Mouse (Mus musculus) stomach, embryonic 15.5 days (tissue): ENCODE results near the gene Adamts20. TPM values are rescaled to one million over a fixed set of nuclear protein-coding genes. Genes with fewer than 3 reads are reported as not detected.
A peak's percentile ranks its signal among the peaks of the same experiment; 100 is the strongest.

Experiments used
- ATAC-seq: fragments of 200-750 bp; cut with Nextera tagmentation; 2 replicates; pipeline ENCODE4 v1.8.0; 2017; ENCODE audit warnings: low read depth, moderate number of reproducible peaks, moderate TSS enrichment; ENCODE audit not compliant: insufficient read depth, low FRiP score
- H3K27ac ChIP-seq: fragments of 300-500 bp; sonication (generic); 2 replicates; pipeline ENCODE4 v1.5.1; 2015; ENCODE audit warnings: mild to moderate bottlenecking, inconsistent platforms
- H3K27me3 ChIP-seq: fragments of 300-500 bp; sonication (generic); replicated peaks from 2 replicates; pipeline ENCODE4 v1.6.1; 2015; ENCODE audit warnings: inconsistent platforms
- H3K36me3 ChIP-seq: fragments of 300-500 bp; sonication (generic); 2 replicates; pipeline ENCODE4 v1.6.1; 2015; ENCODE audit warnings: inconsistent platforms
- H3K4me1 ChIP-seq: fragments of 300-500 bp; sonication (generic); 2 replicates; pipeline ENCODE4 v1.6.1; 2015; ENCODE audit warnings: inconsistent platforms
- H3K4me2 ChIP-seq: fragments of 300-500 bp; sonication (generic); 2 replicates; pipeline ENCODE4 v1.6.1; 2015; ENCODE audit warnings: mild to moderate bottlenecking, inconsistent platforms
- H3K4me3 ChIP-seq: fragments of 300-500 bp; sonication (generic); replicated peaks from 2 replicates; pipeline ENCODE4 v1.5.1; 2015; ENCODE audit warnings: inconsistent platforms
- H3K9ac ChIP-seq: fragments of 300-500 bp; sonication (generic); 2 replicates; pipeline ENCODE4 v1.6.1; 2015; ENCODE audit warnings: inconsistent platforms
- H3K9me3 ChIP-seq: fragments of 300-500 bp; sonication (generic); 2 replicates; pipeline ENCODE4 v1.6.1; 2016; ENCODE audit warnings: inconsistent platforms
- WGBS: fragments of 180-500 bp; shearing (Covaris S2); methylation state at CpG from one replicate; pipeline ENCODE4 v1.1.7; 2015; 5-methylcytosine and 5-hydroxymethylcytosine counted together
- polyA plus RNA-seq: library from polyadenylated mRNA; unstranded; fragments of >200 nt; fragmentation: Nextera tagmentation; extraction: Ambion mirVana; gene quantifications from 2 replicates; pipeline ENCODE4 v1.2.1, GENCODE M21; 2015

Adamts20 gene
- polyA plus RNA-seq, 1 experiment from 2014 or later, result 3.3 TPM

GRCm38 (mm10) chr15:94477287-94477686 is 12.1 kb upstream of the Adamts20 start:
- 63% methylated on average over 7 of the region's 7 CpGs for WGBS
- no peak overlapping the region for H3K27ac ChIP-seq
- no peaks in the 10 kb centered on the region for H3K4me1 ChIP-seq
- no peak for ATAC-seq
- no peak overlapping the region for H3K4me2 ChIP-seq
- H3K4me3 ChIP-seq, result no peak overlapping the region
- no peaks in the 10 kb centered on the region for H3K36me3 ChIP-seq
- H3K9me3 ChIP-seq, result no peaks in the 10 kb centered on the region
- H3K27me3 ChIP-seq, result no peaks in the 10 kb centered on the region
- no peak overlapping the region for H3K9ac ChIP-seq

DNA sequence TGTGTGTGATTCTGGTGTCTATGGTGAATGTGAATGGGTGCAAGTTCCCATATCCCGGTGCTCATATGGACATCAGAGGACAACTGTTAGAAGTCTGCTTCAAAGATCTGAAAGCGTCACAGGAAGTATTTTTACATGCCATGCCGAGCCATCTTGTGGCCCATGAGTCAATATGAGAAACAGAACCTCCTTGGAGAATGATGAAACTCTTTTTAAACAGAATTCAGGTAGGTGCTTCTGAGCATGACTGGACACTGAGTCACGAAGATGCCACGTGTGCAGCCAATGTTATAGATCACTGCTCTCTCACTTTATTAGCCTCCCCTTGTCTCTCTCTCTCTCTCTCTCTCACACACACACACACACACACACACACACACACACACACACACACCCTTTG is 10.8 kb upstream of the Adamts20 start:
- Histone ChIP-seq H3K9me3 (no peaks in the 10 kb centered on the region), H3K4me1 (no peaks in the 10 kb centered on the region), H3K27ac (no peak overlapping the region), H3K36me3 (no peaks in the 10 kb centered on the region), H3K9ac (no peak overlapping the region), H3K27me3 (no peaks in the 10 kb centered on the region), H3K4me2 (no peak overlapping the region), H3K4me3 (no peak overlapping the region)
- WGBS, result 84% methylated on average over 5 of the region's 5 CpGs
- ATAC-seq, result no peak

- WGBS, result 56% methylated on average over 5 of the region's 5 CpGs
- no peaks in the 10 kb centered on the region for H3K9me3 ChIP-seq
- H3K4me1 ChIP-seq, result no peaks in the 10 kb centered on the region
- no peak overlapping the region for H3K27ac ChIP-seq
- no peaks in the 10 kb centered on the region for H3K27me3 ChIP-seq
- H3K4me2 ChIP-seq, result no peak overlapping the region
- no peak overlapping the region for H3K9ac ChIP-seq
- no peak for ATAC-seq
- no peaks in the 10 kb centered on the region for H3K36me3 ChIP-seq
- H3K4me3 ChIP-seq, result no peak overlapping the region
Measured at GRCm38 (mm10) chr15:94470361-94470760, 5.1 kb upstream of the Adamts20 start.

GRCm38 (mm10) chr15:94464881-94465280 is 337 bp downstream of the Adamts20 start:
- Histone ChIP-seq H3K4me2 (no peak overlapping the region), H3K27me3 (no peaks in the 10 kb centered on the region), H3K27ac (no peak overlapping the region), H3K4me3 (no peak overlapping the region), H3K4me1 (no peaks in the 10 kb centered on the region), H3K9me3 (no peaks in the 10 kb centered on the region), H3K9ac (no peak overlapping the region), H3K36me3 (no peaks in the 10 kb centered on the region)
- 75% methylated on average over 14 of the region's 14 CpGs for WGBS
- ATAC-seq, result no peak

- H3K27ac ChIP-seq, result no peak overlapping the region
Measured at GRCm38 (mm10) chr15:94463251-94463650, 2.0 kb downstream of the Adamts20 start.

GRCm38 (mm10) chr15:94462206-94462605 is 3.0 kb downstream of the Adamts20 start:
- Histone ChIP-seq H3K9ac (no peak overlapping the region), H3K4me2 (no peak overlapping the region), H3K4me1 (no peaks in the 10 kb centered on the region), H3K27ac (no peak overlapping the region), H3K9me3 (no peaks in the 10 kb centered on the region), H3K27me3 (no peaks in the 10 kb centered on the region), H3K4me3 (no peak overlapping the region), H3K36me3 (no peaks in the 10 kb centered on the region)
- 34% methylated on average over 3 of the region's 3 CpGs for WGBS
- ATAC-seq, result no peak

More at GRCm38 (mm10) chr15:94463251-94463650, 2.0 kb downstream of the Adamts20 start:
- H3K27me3 ChIP-seq, result no peaks in the 10 kb centered on the region
- H3K4me1 ChIP-seq, result no peaks in the 10 kb centered on the region
- H3K9me3 ChIP-seq, result no peaks in the 10 kb centered on the region
- peak; percentile 56; the same call in 1 of the 2 replicates for ATAC-seq
- H3K9ac ChIP-seq, result no peak overlapping the region
- 67% methylated on average over 3 of the region's 3 CpGs for WGBS
- no peak overlapping the region for H3K4me2 ChIP-seq
- no peaks in the 10 kb centered on the region for H3K36me3 ChIP-seq
- no peak overlapping the region for H3K4me3 ChIP-seq

DNA sequence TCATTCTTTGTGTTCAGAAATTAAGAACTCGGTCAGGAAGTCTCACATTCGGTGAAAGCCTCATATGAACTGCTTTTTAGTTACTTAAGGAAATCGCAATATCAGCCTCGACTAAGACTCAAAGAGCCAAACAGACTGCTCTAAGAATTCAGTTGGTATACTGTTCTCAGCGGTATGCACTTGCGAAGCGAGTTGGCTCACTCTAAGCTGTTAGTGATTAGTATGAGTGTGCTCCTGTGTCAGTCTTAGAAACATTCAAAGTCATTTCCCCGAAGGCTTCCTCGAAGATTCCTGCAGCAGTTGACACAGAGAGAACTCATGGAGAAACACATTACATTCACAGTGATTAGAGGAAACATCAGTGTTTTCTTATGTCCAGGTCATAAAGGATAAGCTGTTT is 4.1 kb downstream of the Adamts20 start:
- H3K4me1 ChIP-seq, result no peaks in the 10 kb centered on the region
- H3K9me3 ChIP-seq, result no peaks in the 10 kb centered on the region
- H3K4me3 ChIP-seq, result no peak overlapping the region
- no peaks in the 10 kb centered on the region for H3K36me3 ChIP-seq
- no peak overlapping the region for H3K27ac ChIP-seq
- H3K9ac ChIP-seq, result no peak overlapping the region
- no peaks in the 10 kb centered on the region for H3K27me3 ChIP-seq
- ATAC-seq, result no peak
- 60% methylated on average over 9 of the region's 9 CpGs for WGBS
- no peak overlapping the region for H3K4me2 ChIP-seq

- H3K4me3 ChIP-seq, result no peak overlapping the region
- no peak overlapping the region for H3K9ac ChIP-seq
- H3K4me1 ChIP-seq, result no peaks in the 10 kb centered on the region
- no peaks in the 10 kb centered on the region for H3K36me3 ChIP-seq
- no peak for ATAC-seq
- no peak overlapping the region for H3K4me2 ChIP-seq
- no peaks in the 10 kb centered on the region for H3K27me3 ChIP-seq
- H3K27ac ChIP-seq, result no peak overlapping the region
- no peaks in the 10 kb centered on the region for H3K9me3 ChIP-seq
- WGBS, result 61% methylated on average over 18 of the region's 18 CpGs
Measured at GRCm38 (mm10) chr15:94457636-94458390, 7.4 kb downstream of the Adamts20 start.

- Histone ChIP-seq H3K9ac (no peak overlapping the region), H3K4me1 (no peaks in the 10 kb centered on the region), H3K4me3 (no peak overlapping the region), H3K36me3 (no peaks in the 10 kb centered on the region), H3K27ac (no peak overlapping the region), H3K27me3 (no peaks in the 10 kb centered on the region), H3K9me3 (no peaks in the 10 kb centered on the region), H3K4me2 (no peak overlapping the region)
- 58% methylated on average over 5 of the region's 5 CpGs for WGBS
- ATAC-seq, result no peak
Measured at GRCm38 (mm10) chr15:94452848-94453247, 12.4 kb downstream of the Adamts20 start.

GRCm38 (mm10) chr15:94451600-94451999 is 13.6 kb downstream of the Adamts20 start:
- H3K9me3 ChIP-seq, result no peaks in the 10 kb centered on the region
- H3K9ac ChIP-seq, result no peak overlapping the region
- H3K4me1 ChIP-seq, result no peaks in the 10 kb centered on the region
- no peak overlapping the region for H3K27ac ChIP-seq
- 92% methylated on average over 8 of the region's 8 CpGs for WGBS
- no peak overlapping the region for H3K4me3 ChIP-seq
- no peaks in the 10 kb centered on the region for H3K36me3 ChIP-seq
- ATAC-seq, result no peak
- H3K4me2 ChIP-seq, result no peak overlapping the region
- H3K27me3 ChIP-seq, result no peaks in the 10 kb centered on the region

- 31% methylated on average over 8 of the region's 8 CpGs for WGBS
- no peaks in the 10 kb centered on the region for H3K36me3 ChIP-seq
- peaks cover 13% of the 10 kb centered on the region for H3K4me1 ChIP-seq
- no peaks in the 10 kb centered on the region for H3K9me3 ChIP-seq
- H3K4me3 ChIP-seq, result no peak overlapping the region
- H3K27ac ChIP-seq, result peak overlapping the region; percentile 62
- no peaks in the 10 kb centered on the region for H3K27me3 ChIP-seq
- peak; percentile 82; the same call in 1 of the 2 replicates for ATAC-seq
- H3K4me2 ChIP-seq, result no peak overlapping the region
- H3K9ac ChIP-seq, result no peak overlapping the region
Measured at GRCm38 (mm10) chr15:94444437-94445136, 20.6 kb downstream of the Adamts20 start.

GRCm38 (mm10) chr15:94444043-94444436 is 21.2 kb downstream of the Adamts20 start:
- Histone ChIP-seq H3K27ac (peak overlapping the region; percentile 62; the same call in 1 of the 2 replicates), H3K27me3 (no peaks in the 10 kb centered on the region), H3K9me3 (no peaks in the 10 kb centered on the region), H3K4me1 (peaks cover 13% of the 10 kb centered on the region), H3K4me3 (no peak overlapping the region), H3K36me3 (no peaks in the 10 kb centered on the region), H3K4me2 (no peak overlapping the region), H3K9ac (no peak overlapping the region)
- WGBS, result 58% methylated on average over 11 of the region's 11 CpGs
- ATAC-seq, result no peak
